Mouse (Mus musculus) liver, postnatal 0 days (tissue): Measurements from ENCODE around the gene Reg3a. TPM values are rescaled to one million over a fixed set of nuclear protein-coding genes. Genes with fewer than 3 reads are reported as not detected.

Source experiments
- ATAC-seq: fragments of 200-750 bp; cut with Nextera tagmentation; 2 replicates; pipeline ENCODE4 v1.8.0; 2017; ENCODE audit warnings: mild to moderate bottlenecking, moderate library complexity
- DNase-seq: peaks from one replicate; pipeline ENCODE4 v3.0.0-alpha.2; 2016
- H3K27ac ChIP-seq: fragments of 300-500 bp; sonication (generic); 2 replicates; pipeline ENCODE4 v1.5.1; 2014; ENCODE audit warnings: antibody characterized with exemption, moderate library complexity, mild to moderate bottlenecking, low read depth
- H3K27me3 ChIP-seq: fragments of 300-500 bp; sonication (generic); 2 replicates; pipeline ENCODE4 v1.6.1; 2014; ENCODE audit warnings: low read length, control low read depth, mixed read lengths; ENCODE audit not compliant: insufficient read depth
- H3K36me3 ChIP-seq: fragments of 300-500 bp; sonication (generic); replicated peaks from 2 replicates; pipeline ENCODE4 v1.6.1; 2014; ENCODE audit warnings: mild to moderate bottlenecking, control low read depth, low read length, moderate library complexity, mixed read lengths; ENCODE audit not compliant: insufficient read depth
- H3K4me1 ChIP-seq: fragments of 300-500 bp; sonication (generic); 2 replicates; pipeline ENCODE4 v1.6.1; 2014; ENCODE audit warnings: antibody characterized with exemption, mild to moderate bottlenecking, control low read depth; ENCODE audit not compliant: insufficient read depth
- H3K4me2 ChIP-seq: fragments of 300-500 bp; sonication (generic); 2 replicates; pipeline ENCODE4 v1.6.1; 2014; ENCODE audit warnings: low read depth, mild to moderate bottlenecking, low read length, moderate library complexity, mixed read lengths
- H3K4me3 ChIP-seq: fragments of 300-500 bp; sonication (generic); 2 replicates; pipeline ENCODE4 v1.5.1; 2014; ENCODE audit warnings: low read depth, low read length
- H3K9ac ChIP-seq: fragments of 300-500 bp; sonication (generic); replicated peaks from 2 replicates; pipeline ENCODE4 v1.6.1; 2014; ENCODE audit warnings: mild to moderate bottlenecking, moderate library complexity
- H3K9me3 ChIP-seq: fragments of 300-500 bp; sonication (generic); 2 replicates; pipeline ENCODE4 v1.6.1; 2016; ENCODE audit warnings: mild to moderate bottlenecking, control low read depth, low read length, mixed read lengths
- CTCF ChIP-seq: sonication (generic); IDR thresholded peaks from 2 replicates; pipeline ENCODE4 v1.5.1; 2016; ENCODE audit warnings: antibody characterized with exemption, low read depth
- EP300 ChIP-seq: IDR thresholded peaks from 2 replicates; pipeline ENCODE4 v1.6.1; 2016; ENCODE audit warnings: antibody characterized with exemption, low read depth, mild to moderate bottlenecking
- WGBS: fragments of 180-500 bp; shearing (Covaris S2); extraction: QIAGEN DNeasy Blood & Tissue Kit; methylation state at CpG from one replicate; pipeline ENCODE4 v1.1.7; 2014; ENCODE audit not compliant: insufficient replicate concordance; 5-methylcytosine and 5-hydroxymethylcytosine counted together
- polyA plus RNA-seq: library from polyadenylated mRNA; unstranded; fragments of >200 nt; fragmentation: Nextera tagmentation; extraction: Ambion mirVana; gene quantifications from 2 replicates; pipeline ENCODE4 v1.2.1, GENCODE M21; 2015

The Reg3a gene
- not detected in 2 replicates for polyA plus RNA-seq

DNA sequence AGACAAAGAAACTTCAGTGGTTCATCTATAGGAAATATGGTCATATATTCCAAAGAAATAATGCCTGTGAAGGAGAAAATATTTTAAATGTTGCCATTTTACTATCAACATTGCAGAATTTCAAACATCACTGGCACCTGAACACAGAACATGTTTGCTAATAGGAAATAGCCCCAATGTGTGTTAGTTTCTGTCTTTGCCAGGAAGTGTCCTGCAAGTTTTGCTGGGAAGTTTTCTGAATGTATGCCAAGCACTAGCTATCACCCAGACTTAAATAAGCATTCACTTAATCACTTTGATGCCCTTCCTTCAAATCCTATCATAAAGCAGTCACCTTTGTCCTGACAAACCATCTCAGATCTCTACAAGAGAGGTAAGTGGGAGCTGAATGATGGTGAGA lies at the start of gene Reg3a:
TSS of gene Reg3a (plus strand) at position 301 of the 400 bp plus-strand sequence.
- H3K27me3 ChIP-seq = no peaks in the 10 kb centered on the region
- no peak within 1 kb of the TSS for H3K4me2 ChIP-seq
- H3K4me3 ChIP-seq = no peak within 1 kb of the TSS
- TF ChIP-seq CTCF = no peak
- TF ChIP-seq EP300 = no peak
- H3K4me1 ChIP-seq = no peaks in the 10 kb centered on the region
- no peaks in the 10 kb centered on the region for H3K9me3 ChIP-seq
- ATAC-seq (no peak), DNase-seq (no peak)
- H3K27ac ChIP-seq = no peak within 1 kb of the TSS
- H3K9ac ChIP-seq = no peak within 1 kb of the TSS
- H3K36me3 ChIP-seq = no peaks in the 10 kb centered on the region

DNA sequence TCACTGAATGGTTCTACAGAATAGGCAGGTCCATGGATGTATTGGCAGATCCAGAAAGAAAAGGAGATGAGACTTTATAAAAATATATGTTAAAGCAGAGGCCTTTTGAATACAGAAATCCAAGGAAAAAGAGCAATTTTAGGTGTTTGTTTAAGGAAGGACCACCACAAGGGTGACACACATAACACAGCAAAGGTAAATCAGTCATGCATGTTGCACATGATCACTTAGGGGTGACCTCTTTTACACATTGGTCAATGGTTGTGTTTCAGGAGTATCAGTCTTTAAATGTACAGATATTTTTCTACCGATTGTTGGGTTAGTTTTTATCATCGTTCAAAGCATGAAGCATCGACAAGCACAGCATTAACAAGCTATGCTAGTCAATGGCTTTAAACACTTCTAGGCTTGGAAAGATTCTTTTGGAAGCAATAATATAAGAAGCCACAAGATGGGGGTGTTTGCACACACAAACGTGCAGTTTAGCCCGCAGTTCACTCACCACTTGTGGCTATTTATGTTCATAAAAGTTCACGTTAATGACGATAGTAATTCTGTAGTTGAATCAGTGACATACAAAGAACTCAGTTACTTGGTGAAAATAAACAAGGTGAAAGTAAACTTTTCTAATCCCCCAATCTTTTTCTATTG lies 48.5 kb upstream of the Reg3a start:
- H3K9ac ChIP-seq = no peak overlapping the region
- H3K9me3 ChIP-seq = no peaks in the 10 kb centered on the region
- no peak overlapping the region for H3K27ac ChIP-seq
- H3K4me1 ChIP-seq = no peaks in the 10 kb centered on the region
- WGBS = 36% methylated on average over 7 of the region's 7 CpGs
- H3K27me3 ChIP-seq = no peaks in the 10 kb centered on the region
- no peak overlapping the region for H3K4me2 ChIP-seq
- no peak for DNase-seq
- H3K36me3 ChIP-seq = no peaks in the 10 kb centered on the region
- no peak for ATAC-seq
- H3K4me3 ChIP-seq = no peak overlapping the region
- TF ChIP-seq EP300 = no peak
- peak; percentile 35; the same call in 1 of the 2 replicates for TF ChIP-seq CTCF

- H3K27ac ChIP-seq = no peak overlapping the region
- no peak for DNase-seq
- ATAC-seq = no peak
- no peaks in the 10 kb centered on the region for H3K4me1 ChIP-seq
- H3K9me3 ChIP-seq = no peaks in the 10 kb centered on the region
- TF ChIP-seq EP300 (no peak), CTCF (no peak)
- no peaks in the 10 kb centered on the region for H3K36me3 ChIP-seq
- H3K4me3 ChIP-seq = no peak overlapping the region
- no peaks in the 10 kb centered on the region for H3K27me3 ChIP-seq
- H3K9ac ChIP-seq = no peak overlapping the region
- no peak overlapping the region for H3K4me2 ChIP-seq
Observed at GRCm38 (mm10) chr6:78340296-78340695, 40.2 kb upstream of the Reg3a start.

GRCm38 (mm10) chr6:78341689-78342088 lies 38.8 kb upstream of the Reg3a start:
- no peak for DNase-seq

DNA sequence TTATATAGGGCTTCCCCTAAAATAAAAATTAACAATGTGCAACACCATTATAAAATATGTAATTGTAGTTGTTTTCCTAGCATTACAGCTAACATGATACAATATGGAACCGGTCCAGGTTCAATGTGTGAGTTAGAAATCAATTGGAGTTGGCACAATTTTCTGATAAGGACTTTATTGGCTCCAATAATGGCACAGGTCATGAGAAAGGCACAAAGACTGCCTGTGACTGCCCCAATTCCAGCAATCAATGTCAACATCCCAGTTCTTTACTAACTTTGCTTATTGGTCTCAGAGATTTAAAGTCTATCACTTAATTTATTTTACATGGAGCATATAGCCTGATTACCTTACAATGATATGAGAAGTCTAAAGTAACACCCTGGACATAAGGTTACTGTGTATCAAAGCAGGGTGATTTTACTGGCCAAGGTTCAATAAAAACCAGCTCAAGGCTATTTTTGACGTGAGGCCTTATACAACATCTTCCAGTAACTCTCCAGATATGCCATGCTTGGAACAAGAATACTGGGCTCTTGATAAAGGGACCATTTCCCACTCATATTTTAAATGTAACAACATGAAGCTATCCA lies 18.4 kb upstream of the Reg3a start:
- Histone ChIP-seq H3K4me3 (no peak overlapping the region), H3K27me3 (no peaks in the 10 kb centered on the region), H3K4me1 (no peaks in the 10 kb centered on the region), H3K36me3 (no peaks in the 10 kb centered on the region), H3K27ac (no peak overlapping the region), H3K4me2 (no peak overlapping the region), H3K9me3 (no peaks in the 10 kb centered on the region), H3K9ac (no peak overlapping the region)
- WGBS = 46% methylated on average over 2 of the region's 2 CpGs
- DNase-seq = no peak
- TF ChIP-seq CTCF (no peak), EP300 (no peak)
- no peak for ATAC-seq

More at GRCm38 (mm10) chr6:78341689-78342088, 38.8 kb upstream of the Reg3a start:
- Histone ChIP-seq H3K9me3 (no peaks in the 10 kb centered on the region), H3K4me1 (no peaks in the 10 kb centered on the region), H3K36me3 (no peaks in the 10 kb centered on the region), H3K27me3 (no peaks in the 10 kb centered on the region), H3K4me2 (no peak overlapping the region), H3K9ac (no peak overlapping the region), H3K27ac (no peak overlapping the region), H3K4me3 (no peak overlapping the region)
- TF ChIP-seq EP300 (no peak), CTCF (no peak)
- WGBS = 62% methylated on average over 2 of the region's 2 CpGs
- no peak for ATAC-seq

- no peak within 1 kb of the TSS for H3K9ac ChIP-seq
- no peaks in the 10 kb centered on the region for H3K27me3 ChIP-seq
- no peak within 1 kb of the TSS for H3K27ac ChIP-seq
- no peaks in the 10 kb centered on the region for H3K4me1 ChIP-seq
- TF ChIP-seq CTCF (no peak), EP300 (no peak)
- no peaks in the 10 kb centered on the region for H3K9me3 ChIP-seq
- DNase-seq (no peak), ATAC-seq (no peak)
- no peak within 1 kb of the TSS for H3K4me2 ChIP-seq
- no peaks in the 10 kb centered on the region for H3K36me3 ChIP-seq
- WGBS = 73% methylated on average over 2 of the region's 2 CpGs
- H3K4me3 ChIP-seq = no peak within 1 kb of the TSS
Observed at GRCm38 (mm10) chr6:78370357-78370756, 10.2 kb upstream of the Reg3a start, which contains the start of gene Reg3b. Gene Reg3b (plus strand): TSS chr6:78370657.
